Mouse (Mus musculus): ENCODE data around the gene Nkd1.

DNA sequence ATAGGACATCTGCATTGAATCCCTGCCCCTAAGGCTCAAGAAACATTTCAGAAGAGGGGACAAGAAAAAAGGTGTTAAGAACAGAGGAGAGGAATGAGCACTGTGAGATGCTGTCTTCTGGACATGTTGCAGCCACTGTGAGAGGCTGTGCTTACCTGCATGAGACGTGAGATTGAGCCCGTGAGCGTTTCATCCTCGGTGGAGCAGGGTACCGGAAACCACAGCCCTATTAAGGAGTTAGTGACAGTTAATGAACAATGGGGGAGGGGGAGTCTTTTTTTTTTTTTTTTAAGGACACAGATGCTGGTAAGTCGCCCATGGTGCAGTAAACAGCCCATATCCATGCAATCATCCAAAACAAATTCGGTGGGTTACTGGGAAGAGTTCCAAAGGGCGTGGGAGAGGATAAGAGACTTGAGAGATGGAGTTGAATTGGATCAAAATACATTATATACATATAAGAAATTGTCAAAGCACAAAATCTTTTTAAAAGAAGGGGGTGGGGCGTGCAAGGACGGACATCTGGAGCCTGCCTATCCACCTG is 82.4 kb downstream of the Nkd1 start:
- TF ChIP-seq POLR2A (IDR thresholded peaks at IDR 0.05; ENCODE audit: insufficient read length, low read depth) (no peak), REST (IDR thresholded peaks at IDR 0.05; ENCODE audit: insufficient read depth, insufficient read length) (no peak), MAX (IDR thresholded peaks at IDR 0.05; ENCODE audit: low read depth) (no peak), POLR2AphosphoS2 (IDR thresholded peaks at IDR 0.05; ENCODE audit: insufficient read length, low read depth) (no peak), MYOG (IDR thresholded peaks at IDR 0.05; ENCODE audit: control insufficient read depth in 1 of 3, insufficient read depth in 1 of 3, insufficient read length in 2 of 3, low read depth in 2 of 3) (no peak), MYOD1 (IDR thresholded peaks at IDR 0.05; ENCODE audit: control insufficient read depth in 1 of 3, insufficient read length in 2 of 3, low read depth in 2 of 3) (no peak), TCF12 (IDR thresholded peaks at IDR 0.05; ENCODE audit: insufficient read depth, poor library complexity, severe bottlenecking) (no peak), E2F4 (IDR thresholded peaks at IDR 0.05; ENCODE audit: insufficient read depth) (no peak), USF1 (IDR thresholded peaks at IDR 0.05; ENCODE audit: low read depth) (no peak), CEBPB (IDR thresholded peaks at IDR 0.05; ENCODE audit: insufficient read depth, poor library complexity, severe bottlenecking) (no peak), TCF3 (IDR thresholded peaks at IDR 0.05; ENCODE audit: insufficient read length, low read depth) (no peak)
